Mouse (Mus musculus): Measurements from ENCODE around the gene Olfr963. TPM values are rescaled to one million over a fixed set of nuclear protein-coding genes. Genes with fewer than 3 reads are reported as not detected.
"Not testable (repeated sequence)": the region's sequence is repeated elsewhere in the genome, so short reads cannot be mapped to it uniquely, and the experiment has no call there.

Olfr963 gene
- polyA plus RNA-seq, 1 experiment from 2014 or later, result 0.09 TPM

DNA sequence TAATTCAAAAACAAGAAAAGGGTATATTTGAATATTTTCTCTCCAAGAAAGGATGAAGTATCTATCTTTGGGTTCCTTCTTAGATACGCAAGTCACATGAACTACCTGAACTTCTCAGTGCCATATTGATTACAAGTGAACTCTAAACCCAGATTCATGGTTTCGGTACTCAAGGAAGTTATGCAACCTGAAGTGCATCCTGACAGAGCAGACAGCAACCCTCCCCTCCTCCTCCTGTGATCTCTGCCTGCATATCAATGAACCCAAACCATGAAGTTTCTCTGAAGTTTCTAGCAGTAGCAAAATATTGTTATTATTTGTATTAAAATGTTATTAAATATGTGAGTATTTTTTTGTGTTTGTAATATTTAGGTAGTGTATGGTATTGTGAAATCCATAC is 11.6 kb downstream of the Olfr963 start:
- Histone ChIP-seq H3K9me3 (replicated peaks) (no peaks in the 10 kb centered on the region), H3K27ac (replicated peaks) (no peak overlapping the region), H3K4me1 (no peaks in the 10 kb centered on the region), H3K4me2 (replicated peaks) (no peak overlapping the region), H3K27me3 (no peaks in the 10 kb centered on the region), H3K4me3 (replicated peaks) (no peak overlapping the region), H3K36me3 (no peaks in the 10 kb centered on the region), H3K9ac (no peak overlapping the region)
- no peak for ATAC-seq (ENCODE audit: insufficient number of reproducible peaks, low FRiP score, low TSS enrichment, low read depth)
- 92% methylated on average over 2 of the region's 2 CpGs for WGBS

DNA sequence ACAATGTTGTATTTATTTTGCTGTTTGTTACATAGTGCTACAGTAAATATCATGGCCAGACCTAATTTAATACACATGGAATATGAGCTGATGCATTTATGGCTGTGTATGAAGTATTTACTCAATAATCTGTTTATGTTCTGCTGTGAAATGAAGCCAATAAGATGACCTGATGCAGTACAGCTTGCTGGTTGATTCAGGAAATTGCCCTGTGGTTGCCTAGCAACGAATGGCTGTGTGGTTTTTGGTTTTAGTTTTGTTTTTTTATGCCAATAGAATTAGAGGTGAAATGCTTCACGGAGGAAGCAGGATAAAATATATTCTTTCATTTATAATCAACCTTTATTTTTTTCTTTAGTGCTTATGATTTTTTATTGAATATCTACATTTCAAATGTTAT is 12.3 kb downstream of the Olfr963 start:
- no peaks in the 10 kb centered on the region for H3K27me3 ChIP-seq
- no peak for ATAC-seq (ENCODE audit: insufficient number of reproducible peaks, low FRiP score, low TSS enrichment, low read depth)
- WGBS, result 50% methylated on average over 2 of the region's 2 CpGs

DNA sequence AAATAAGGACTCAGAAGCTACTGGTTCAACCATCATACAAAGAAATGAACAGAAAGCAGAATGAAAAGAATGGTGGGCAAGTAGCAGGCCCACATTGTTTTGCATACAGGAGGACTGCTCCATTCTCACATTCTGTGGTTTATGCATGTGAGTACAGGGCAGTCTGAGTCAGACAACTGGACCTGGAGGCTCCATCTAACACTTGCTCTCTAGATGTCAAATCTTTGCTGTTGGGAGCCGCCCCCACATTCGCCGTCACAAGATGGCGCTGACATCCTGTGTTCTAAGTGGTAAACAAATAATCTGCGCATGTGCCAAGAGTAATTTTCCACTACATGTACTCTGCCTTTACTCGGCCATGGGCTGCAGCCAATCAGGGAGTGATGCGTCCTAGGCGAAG is 34.1 kb downstream of the Olfr963 start:
- WGBS, result 83% methylated on average over 8 of the region's 8 CpGs
- not testable (repeated sequence) for H3K36me3 ChIP-seq; H3K27me3 ChIP-seq; H3K4me2 ChIP-seq (replicated peaks); ATAC-seq (ENCODE audit: insufficient number of reproducible peaks, low FRiP score, low TSS enrichment, low read depth); H3K4me3 ChIP-seq (replicated peaks); H3K4me1 ChIP-seq; H3K9ac ChIP-seq; H3K9me3 ChIP-seq (replicated peaks); H3K27ac ChIP-seq (replicated peaks)

More for the DNA sequence above, 12.3 kb downstream of the Olfr963 start:
- Histone ChIP-seq H3K36me3 (no peaks in the 10 kb centered on the region), H3K9ac (no peak overlapping the region), H3K9me3 (replicated peaks) (no peaks in the 10 kb centered on the region), H3K4me3 (replicated peaks) (no peak overlapping the region), H3K4me1 (no peaks in the 10 kb centered on the region), H3K27ac (replicated peaks) (no peak overlapping the region), H3K4me2 (replicated peaks) (no peak overlapping the region)

DNA sequence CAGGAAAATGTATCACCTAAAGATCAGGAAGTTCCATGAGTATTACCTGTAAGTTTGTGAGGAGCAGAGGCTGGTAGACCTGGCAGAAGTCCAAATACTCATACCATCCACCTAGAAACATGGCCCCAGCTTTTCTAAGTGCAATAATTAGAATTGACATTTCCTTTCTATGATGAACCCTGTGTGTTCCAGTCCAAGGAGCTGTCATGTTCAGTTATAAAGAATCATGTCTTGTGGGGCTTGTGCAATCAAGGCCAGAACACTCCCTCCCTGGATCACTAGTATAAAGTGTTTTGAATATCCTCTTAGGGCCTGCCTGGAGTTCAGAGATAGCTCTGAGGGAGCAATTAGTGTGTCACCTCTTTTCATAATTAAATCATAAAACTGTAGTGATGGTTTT is 40.0 kb downstream of the Olfr963 start, which contains the start of gene Olfr149:
TSS of gene Olfr149 (minus strand) at position 101 of the 400 bp plus-strand sequence.
- Histone ChIP-seq H3K4me2 (replicated peaks) (no peak within 1 kb of the TSS), H3K36me3 (no peaks in the 10 kb centered on the region), H3K9me3 (replicated peaks) (no peaks in the 10 kb centered on the region), H3K27me3 (no peaks in the 10 kb centered on the region), H3K4me3 (replicated peaks) (no peak within 1 kb of the TSS), H3K27ac (replicated peaks) (no peak within 1 kb of the TSS), H3K9ac (no peak within 1 kb of the TSS), H3K4me1 (no peaks in the 10 kb centered on the region)
- no peak for ATAC-seq (ENCODE audit: insufficient number of reproducible peaks, low FRiP score, low TSS enrichment, low read depth)

DNA sequence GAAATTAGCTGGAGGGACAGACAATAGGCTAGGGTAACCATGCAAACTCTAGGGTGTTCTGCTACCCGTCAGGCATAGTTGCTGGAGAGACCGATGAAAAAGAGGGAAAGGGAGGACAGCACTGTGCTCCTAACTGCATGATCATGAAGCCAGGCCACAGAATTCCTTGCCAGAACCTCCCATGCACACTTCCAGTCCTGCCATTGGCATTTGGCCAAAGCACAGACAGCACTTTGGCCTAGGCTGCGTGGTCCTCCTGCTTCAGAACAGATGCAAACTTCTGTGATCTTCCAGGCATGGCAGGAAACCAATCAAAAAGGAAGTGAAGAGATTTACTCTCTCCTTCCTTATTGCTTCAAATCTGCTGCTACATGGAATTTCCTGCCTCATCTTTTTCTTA is 42.0 kb downstream of the Olfr963 start:
- Histone ChIP-seq H3K27ac (replicated peaks) (no peak overlapping the region), H3K4me1 (no peaks in the 10 kb centered on the region), H3K9me3 (replicated peaks) (no peaks in the 10 kb centered on the region), H3K9ac (no peak overlapping the region), H3K4me3 (replicated peaks) (no peak overlapping the region), H3K4me2 (replicated peaks) (no peak overlapping the region), H3K27me3 (no peaks in the 10 kb centered on the region), H3K36me3 (no peaks in the 10 kb centered on the region)
- WGBS, result 56% methylated on average over 3 of the region's 3 CpGs
- ATAC-seq (ENCODE audit: insufficient number of reproducible peaks, low FRiP score, low TSS enrichment, low read depth), result no peak

DNA sequence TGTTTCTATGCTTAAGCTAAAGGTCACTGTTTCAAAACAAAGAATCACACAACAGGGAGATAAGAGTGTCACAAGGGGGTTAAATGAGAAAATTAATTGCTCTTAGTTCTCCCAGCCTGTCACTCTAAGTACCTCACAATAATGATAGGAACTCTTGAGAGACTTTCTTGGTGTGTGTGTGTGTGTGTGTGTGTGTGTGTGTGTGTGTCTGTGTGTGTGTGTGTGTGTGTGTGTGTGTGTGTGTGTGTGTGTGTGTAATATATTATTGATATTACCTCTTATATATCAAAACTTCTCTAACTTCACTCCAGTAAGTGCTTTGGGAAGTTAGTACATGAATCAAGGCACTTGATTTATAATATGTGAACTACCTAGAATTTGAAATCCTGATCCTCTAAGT is 44.0 kb downstream of the Olfr963 start, which contains the start of gene Olfr965:
TSS of gene Olfr965 (plus strand) at position 301 of the 400 bp plus-strand sequence.
- no peak within 1 kb of the TSS for H3K9ac ChIP-seq
- no peaks in the 10 kb centered on the region for H3K4me1 ChIP-seq
- ATAC-seq (ENCODE audit: insufficient number of reproducible peaks, low FRiP score, low TSS enrichment, low read depth), result no peak
- H3K27me3 ChIP-seq, result no peaks in the 10 kb centered on the region
- H3K9me3 ChIP-seq (replicated peaks), result no peaks in the 10 kb centered on the region
- no peaks in the 10 kb centered on the region for H3K36me3 ChIP-seq
- no peak within 1 kb of the TSS for H3K4me3 ChIP-seq (replicated peaks)
- H3K27ac ChIP-seq (replicated peaks), result no peak within 1 kb of the TSS
- no peak within 1 kb of the TSS for H3K4me2 ChIP-seq (replicated peaks)

Other genes starting within 250 kb of the Olfr963 start
- gene Olfr952, start 240.1 kb upstream of the Olfr963 start, polyA plus RNA-seq (2015; fragmentation: Nextera tagmentation; extraction: Ambion mirVana), result not detected in 2 replicates
- gene Olfr954, start 210.5 kb upstream of the Olfr963 start, polyA plus RNA-seq (2015; fragmentation: Nextera tagmentation; extraction: Ambion mirVana), result not detected in 2 replicates
- not detected in 2 replicates for gene Olfr955, start 195.3 kb upstream of the Olfr963 start, polyA plus RNA-seq (2015; fragmentation: Nextera tagmentation; extraction: Ambion mirVana)
- not detected in 2 replicates for gene Olfr44, start 173.2 kb upstream of the Olfr963 start, polyA plus RNA-seq (2015; fragmentation: Nextera tagmentation; extraction: Ambion mirVana)
- 0.40 and 0.59 TPM in 2 replicates for gene Olfr957, start 151.4 kb upstream of the Olfr963 start, polyA plus RNA-seq (2015; fragmentation: Nextera tagmentation; extraction: Ambion mirVana)
- gene Olfr958, start 113.2 kb upstream of the Olfr963 start, polyA plus RNA-seq (2015; fragmentation: Nextera tagmentation; extraction: Ambion mirVana), result 0.04 TPM in 1 of 2 replicates, not detected in the other
- 0.14 and 0.19 TPM in 2 replicates for gene Olfr959, start 91.6 kb upstream of the Olfr963 start, polyA plus RNA-seq (2015; fragmentation: Nextera tagmentation; extraction: Ambion mirVana)
- 87.5 and 106 TPM in 2 replicates for gene AW551984, start 62.8 kb upstream of the Olfr963 start, polyA plus RNA-seq (2015; fragmentation: Nextera tagmentation; extraction: Ambion mirVana)
- gene Olfr148, start 56.5 kb upstream of the Olfr963 start, polyA plus RNA-seq (2015; fragmentation: Nextera tagmentation; extraction: Ambion mirVana), result not detected in 2 replicates
- gene Olfr960, start 45.8 kb upstream of the Olfr963 start, polyA plus RNA-seq (2015; fragmentation: Nextera tagmentation; extraction: Ambion mirVana), result not detected in 2 replicates
- gene Olfr961, start 22.1 kb upstream of the Olfr963 start, polyA plus RNA-seq (2015; fragmentation: Nextera tagmentation; extraction: Ambion mirVana), result 0.09 and 0.32 TPM in 2 replicates
- gene Olfr149, start 39.9 kb downstream of the Olfr963 start, polyA plus RNA-seq (2015; fragmentation: Nextera tagmentation; extraction: Ambion mirVana), result 0.05 TPM in 1 of 2 replicates, not detected in the other
- not detected in 2 replicates for gene Olfr965, start 44.1 kb downstream of the Olfr963 start, polyA plus RNA-seq (2015; fragmentation: Nextera tagmentation; extraction: Ambion mirVana)
- gene Olfr150, start 63.8 kb downstream of the Olfr963 start, polyA plus RNA-seq (2015; fragmentation: Nextera tagmentation; extraction: Ambion mirVana), result not detected in 2 replicates
- gene Olfr967, start 79.0 kb downstream of the Olfr963 start, polyA plus RNA-seq (2015; fragmentation: Nextera tagmentation; extraction: Ambion mirVana), result not detected in 2 replicates
- not detected in 2 replicates for gene Olfr968, start 116.0 kb downstream of the Olfr963 start, polyA plus RNA-seq (2015; fragmentation: Nextera tagmentation; extraction: Ambion mirVana)
- 0.23 and 0.24 TPM in 2 replicates for gene Olfr969, start 123.7 kb downstream of the Olfr963 start, polyA plus RNA-seq (2015; fragmentation: Nextera tagmentation; extraction: Ambion mirVana)
- 0.12 TPM in 1 of 2 replicates, not detected in the other for gene Olfr970, start 141.7 kb downstream of the Olfr963 start, polyA plus RNA-seq (2015; fragmentation: Nextera tagmentation; extraction: Ambion mirVana)
- gene Olfr971, start 169.7 kb downstream of the Olfr963 start, polyA plus RNA-seq (2015; fragmentation: Nextera tagmentation; extraction: Ambion mirVana), result not detected in 2 replicates
- 0.12 and 0.19 TPM in 2 replicates for gene Olfr972, start 199.2 kb downstream of the Olfr963 start, polyA plus RNA-seq (2015; fragmentation: Nextera tagmentation; extraction: Ambion mirVana)
- gene Olfr229, start 240.1 kb downstream of the Olfr963 start, polyA plus RNA-seq (2015; fragmentation: Nextera tagmentation; extraction: Ambion mirVana), result not detected in 2 replicates